Mouse (Mus musculus): ENCODE measurements at regions not wholly inside any gene's neighbourhood (a gene's known extent, or its start where the extent isn't known, plus 50 kb on each side); places are given as distances from the start of the nearest gene placed in this dataset.

GRCm38 (mm10) chr1:193671816-193672254, 301.7 kb upstream of the Camk1g start:
- peaks cover 6% of the 10 kb centered on the region for H3K27me3 ChIP-seq (ENCODE audit: control insufficient read depth, insufficient read depth, insufficient read length)
- H3K4me2 ChIP-seq (ENCODE audit: low read depth) = no peak overlapping the region
- H3ac ChIP-seq (ENCODE audit: control insufficient read depth, insufficient read length) = no peak overlapping the region
- TF ChIP-seq SRF (IDR thresholded peaks at IDR 0.05; ENCODE audit: control insufficient read depth, insufficient read length, low read depth) = no peak
- TF ChIP-seq MYOG (IDR thresholded peaks at IDR 0.05; ENCODE audit: control insufficient read depth in 1 of 3, insufficient read depth in 1 of 3, insufficient read length in 2 of 3, low read depth in 2 of 3) = no peak
- no peak for TF ChIP-seq TCF12 (IDR thresholded peaks at IDR 0.05; ENCODE audit: insufficient read depth, poor library complexity, severe bottlenecking)
- no peak for TF ChIP-seq POLR2AphosphoS2 (IDR thresholded peaks at IDR 0.05; ENCODE audit: insufficient read length, low read depth)
- H3K4me3 ChIP-seq = no peak overlapping the region
- H3K79me2 ChIP-seq (ENCODE audit: control insufficient read depth, insufficient read depth) = no peaks in the 10 kb centered on the region
- H3K36me3 ChIP-seq (ENCODE audit: control insufficient read depth, insufficient read depth) = no peaks in the 10 kb centered on the region

GRCm38 (mm10) chr1:193671046-193671445, 300.9 kb upstream of the Camk1g start:
- Histone ChIP-seq H3K79me2 (ENCODE audit: control insufficient read depth, insufficient read depth) (no peaks in the 10 kb centered on the region), H3ac (ENCODE audit: control insufficient read depth, insufficient read length) (no peak overlapping the region), H3K36me3 (ENCODE audit: control insufficient read depth, insufficient read depth) (no peaks in the 10 kb centered on the region), H3K4me2 (ENCODE audit: low read depth) (no peak overlapping the region), H3K27me3 (ENCODE audit: control insufficient read depth, insufficient read depth, insufficient read length) (peaks cover 1% of the 10 kb centered on the region), H3K4me3 (no peak overlapping the region)
- TF ChIP-seq CEBPB (IDR thresholded peaks at IDR 0.05; ENCODE audit: insufficient read depth, poor library complexity, severe bottlenecking) (no peak), MYOG (IDR thresholded peaks at IDR 0.05; ENCODE audit: control insufficient read depth in 1 of 3, insufficient read depth in 1 of 3, insufficient read length in 2 of 3, low read depth in 2 of 3) (no peak), E2F4 (IDR thresholded peaks at IDR 0.05; ENCODE audit: insufficient read depth) (no peak), MAX (IDR thresholded peaks at IDR 0.05; ENCODE audit: low read depth) (no peak), POLR2AphosphoS2 (IDR thresholded peaks at IDR 0.05; ENCODE audit: insufficient read length, low read depth) (no peak), POLR2A (IDR thresholded peaks at IDR 0.05; ENCODE audit: insufficient read length, low read depth) (no peak), USF1 (IDR thresholded peaks at IDR 0.05; ENCODE audit: low read depth) (no peak), SRF (IDR thresholded peaks at IDR 0.05; ENCODE audit: control insufficient read depth, insufficient read length, low read depth) (no peak), REST (IDR thresholded peaks at IDR 0.05; ENCODE audit: insufficient read depth, insufficient read length) (no peak), TCF3 (IDR thresholded peaks at IDR 0.05; ENCODE audit: insufficient read length, low read depth) (no peak), TCF12 (IDR thresholded peaks at IDR 0.05; ENCODE audit: insufficient read depth, poor library complexity, severe bottlenecking) (no peak), MYOD1 (IDR thresholded peaks at IDR 0.05; ENCODE audit: control insufficient read depth in 1 of 3, insufficient read length in 2 of 3, low read depth in 2 of 3) (no peak)

GRCm38 (mm10) chr1:193670008-193670407, 299.9 kb upstream of the Camk1g start:
- H3K27me3 ChIP-seq (ENCODE audit: control insufficient read depth, insufficient read depth, insufficient read length) = no peaks in the 10 kb centered on the region
- H3K4me3 ChIP-seq = no peak overlapping the region
- H3K79me2 ChIP-seq (ENCODE audit: control insufficient read depth, insufficient read depth) = no peaks in the 10 kb centered on the region
- no peaks in the 10 kb centered on the region for H3K36me3 ChIP-seq (ENCODE audit: control insufficient read depth, insufficient read depth)
- H3K4me2 ChIP-seq (ENCODE audit: low read depth) = no peak overlapping the region
- TF ChIP-seq SRF (IDR thresholded peaks at IDR 0.05; ENCODE audit: control insufficient read depth, insufficient read length, low read depth) = no peak
- TF ChIP-seq TCF12 (IDR thresholded peaks at IDR 0.05; ENCODE audit: insufficient read depth, poor library complexity, severe bottlenecking) = no peak
- no peak for TF ChIP-seq MYOG (IDR thresholded peaks at IDR 0.05; ENCODE audit: control insufficient read depth in 1 of 3, insufficient read depth in 1 of 3, insufficient read length in 2 of 3, low read depth in 2 of 3)
- no peak for TF ChIP-seq CEBPB (IDR thresholded peaks at IDR 0.05; ENCODE audit: insufficient read depth, poor library complexity, severe bottlenecking)
- no peak for TF ChIP-seq E2F4 (IDR thresholded peaks at IDR 0.05; ENCODE audit: insufficient read depth)
- TF ChIP-seq POLR2A (IDR thresholded peaks at IDR 0.05; ENCODE audit: insufficient read length, low read depth) = no peak
- TF ChIP-seq USF1 (IDR thresholded peaks at IDR 0.05; ENCODE audit: low read depth) = no peak
- TF ChIP-seq REST (IDR thresholded peaks at IDR 0.05; ENCODE audit: insufficient read depth, insufficient read length) = no peak
- no peak for TF ChIP-seq MYOD1 (IDR thresholded peaks at IDR 0.05; ENCODE audit: control insufficient read depth in 1 of 3, insufficient read length in 2 of 3, low read depth in 2 of 3)
- TF ChIP-seq MAX (IDR thresholded peaks at IDR 0.05; ENCODE audit: low read depth) = no peak
- TF ChIP-seq POLR2AphosphoS2 (IDR thresholded peaks at IDR 0.05; ENCODE audit: insufficient read length, low read depth) = no peak
- no peak for TF ChIP-seq TCF3 (IDR thresholded peaks at IDR 0.05; ENCODE audit: insufficient read length, low read depth)
- H3ac ChIP-seq (ENCODE audit: control insufficient read depth, insufficient read length) = no peak overlapping the region

- TF ChIP-seq CEBPB (IDR thresholded peaks at IDR 0.05; ENCODE audit: insufficient read depth, poor library complexity, severe bottlenecking) (no peak), TCF3 (IDR thresholded peaks at IDR 0.05; ENCODE audit: insufficient read length, low read depth) (no peak), TCF12 (IDR thresholded peaks at IDR 0.05; ENCODE audit: insufficient read depth, poor library complexity, severe bottlenecking) (no peak), MAX (IDR thresholded peaks at IDR 0.05; ENCODE audit: low read depth) (no peak), USF1 (IDR thresholded peaks at IDR 0.05; ENCODE audit: low read depth) (no peak), E2F4 (IDR thresholded peaks at IDR 0.05; ENCODE audit: insufficient read depth) (no peak), REST (IDR thresholded peaks at IDR 0.05; ENCODE audit: insufficient read depth, insufficient read length) (no peak), MYOD1 (IDR thresholded peaks at IDR 0.05; ENCODE audit: control insufficient read depth in 1 of 3, insufficient read length in 2 of 3, low read depth in 2 of 3) (no peak), POLR2AphosphoS2 (IDR thresholded peaks at IDR 0.05; ENCODE audit: insufficient read length, low read depth) (no peak), POLR2A (IDR thresholded peaks at IDR 0.05; ENCODE audit: insufficient read length, low read depth) (no peak), SRF (IDR thresholded peaks at IDR 0.05; ENCODE audit: control insufficient read depth, insufficient read length, low read depth) (no peak), MYOG (IDR thresholded peaks at IDR 0.05; ENCODE audit: control insufficient read depth in 1 of 3, insufficient read depth in 1 of 3, insufficient read length in 2 of 3, low read depth in 2 of 3) (no peak)
- Histone ChIP-seq H3K27me3 (ENCODE audit: control insufficient read depth, insufficient read depth, insufficient read length) (no peaks in the 10 kb centered on the region), H3ac (ENCODE audit: control insufficient read depth, insufficient read length) (no peak overlapping the region), H3K4me2 (ENCODE audit: low read depth) (no peak overlapping the region), H3K36me3 (ENCODE audit: control insufficient read depth, insufficient read depth) (no peaks in the 10 kb centered on the region), H3K79me2 (ENCODE audit: control insufficient read depth, insufficient read depth) (no peaks in the 10 kb centered on the region), H3K4me3 (no peak overlapping the region)
Observed at GRCm38 (mm10) chr1:193668841-193669240, 298.7 kb upstream of the Camk1g start.

DNA sequence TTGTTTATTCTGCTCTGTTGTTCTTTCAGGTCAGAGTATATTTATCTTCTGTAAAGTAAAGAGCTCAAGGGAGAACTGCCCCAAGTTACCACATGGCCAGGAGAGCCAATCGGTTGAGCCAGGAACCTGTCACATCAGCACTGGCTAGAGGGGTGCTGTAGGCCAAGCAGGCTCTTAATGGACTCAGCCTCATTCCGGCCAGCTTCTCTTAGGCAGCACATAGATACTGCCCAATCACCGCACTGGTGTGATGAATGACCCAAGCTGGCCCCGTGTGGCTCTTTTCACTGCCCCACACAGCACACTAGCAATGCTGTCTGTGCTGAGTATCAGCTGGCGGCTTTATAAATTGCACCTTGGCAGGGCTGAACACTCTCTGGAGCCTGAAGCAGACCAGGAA, 295.8 kb upstream of the Camk1g start:
- no peaks in the 10 kb centered on the region for H3K79me2 ChIP-seq (ENCODE audit: control insufficient read depth, insufficient read depth)
- no peak overlapping the region for H3K4me2 ChIP-seq (ENCODE audit: low read depth)
- no peak overlapping the region for H3ac ChIP-seq (ENCODE audit: control insufficient read depth, insufficient read length)
- TF ChIP-seq POLR2AphosphoS2 (IDR thresholded peaks at IDR 0.05; ENCODE audit: insufficient read length, low read depth) (no peak), REST (IDR thresholded peaks at IDR 0.05; ENCODE audit: insufficient read depth, insufficient read length) (no peak), USF1 (IDR thresholded peaks at IDR 0.05; ENCODE audit: low read depth) (no peak), POLR2A (IDR thresholded peaks at IDR 0.05; ENCODE audit: insufficient read length, low read depth) (no peak), MYOG (IDR thresholded peaks at IDR 0.05; ENCODE audit: control insufficient read depth in 1 of 3, insufficient read depth in 1 of 3, insufficient read length in 2 of 3, low read depth in 2 of 3) (no peak), MAX (IDR thresholded peaks at IDR 0.05; ENCODE audit: low read depth) (no peak), TCF12 (IDR thresholded peaks at IDR 0.05; ENCODE audit: insufficient read depth, poor library complexity, severe bottlenecking) (no peak), E2F4 (IDR thresholded peaks at IDR 0.05; ENCODE audit: insufficient read depth) (no peak), MYOD1 (IDR thresholded peaks at IDR 0.05; ENCODE audit: control insufficient read depth in 1 of 3, insufficient read length in 2 of 3, low read depth in 2 of 3) (no peak), SRF (IDR thresholded peaks at IDR 0.05; ENCODE audit: control insufficient read depth, insufficient read length, low read depth) (no peak), TCF3 (IDR thresholded peaks at IDR 0.05; ENCODE audit: insufficient read length, low read depth) (no peak), CEBPB (IDR thresholded peaks at IDR 0.05; ENCODE audit: insufficient read depth, poor library complexity, severe bottlenecking) (no peak)
- no peaks in the 10 kb centered on the region for H3K36me3 ChIP-seq (ENCODE audit: control insufficient read depth, insufficient read depth)
- H3K27me3 ChIP-seq (ENCODE audit: control insufficient read depth, insufficient read depth, insufficient read length) = no peaks in the 10 kb centered on the region
- H3K4me3 ChIP-seq = no peak overlapping the region

Measured in myocyte (in vitro differentiated cells).